Mouse (Mus musculus) ES-E14 (cell line): Measurements from ENCODE around the gene Cemip2.

Experiments
- CHD2 ChIP-seq: IDR thresholded peaks from 2 replicates; pipeline ENCODE4 v1.6.1; 2014; ENCODE audit warnings: mild to moderate bottlenecking, low read depth, low read length, inconsistent platforms
- HCFC1 ChIP-seq: IDR thresholded peaks from 2 replicates; pipeline ENCODE4 v1.6.1; 2012; ENCODE audit warnings: low read length, inconsistent platforms, borderline replicate concordance; ENCODE audit not compliant: insufficient read depth
- MAFK ChIP-seq: IDR thresholded peaks from 2 replicates; pipeline ENCODE4 v1.6.1; 2014; ENCODE audit warnings: mild to moderate bottlenecking, low read depth, low read length, inconsistent platforms; ENCODE audit not compliant: insufficient read depth
- ZC3H11A ChIP-seq: IDR thresholded peaks from 2 replicates; pipeline ENCODE4 v1.6.1; 2012; ENCODE audit warnings: low read depth, mild to moderate bottlenecking, inconsistent platforms, low read length, borderline replicate concordance

GRCm38 (mm10) chr19:21810135-21810534, 32.0 kb downstream of the Cemip2 start:
- TF ChIP-seq CHD2 (no peak), ZC3H11A (no peak), HCFC1 (no peak), MAFK (peak; percentile 77)
